Mouse (Mus musculus) frontal cortex, adult 2 months (tissue): ENCODE data around the gene Epha8. TPM values are rescaled to one million over a fixed set of nuclear protein-coding genes. Genes with fewer than 3 reads are reported as not detected.

Source experiments
- DNase-seq, 2 experiments: peaks; one replicate each; pipeline ENCODE4 v3.0.0; 2022; ENCODE audit warnings: low spot score in 1 of 2; ENCODE audit errors: extremely low spot score in 1 of 2
- polyA plus RNA-seq: library from polyadenylated mRNA; depleted of rRNA; stranded (reverse); fragments of >200 nt; gene quantifications from 2 replicates; pipeline ENCODE4 v1.2.3, GENCODE M21; 2012

Epha8 gene
- polyA plus RNA-seq, 1 experiment, result 5.1 TPM

GRCm38 (mm10) chr4:136960581-136960980, 4.0 kb upstream of the Epha8 start:
- DNase-seq, result no peak

GRCm38 (mm10) chr4:136960068-136960467, 3.5 kb upstream of the Epha8 start:
- DNase-seq, result no peak

GRCm38 (mm10) chr4:136954562-136954961, 2.1 kb downstream of the Epha8 start:
- DNase-seq, result no peak

DNA sequence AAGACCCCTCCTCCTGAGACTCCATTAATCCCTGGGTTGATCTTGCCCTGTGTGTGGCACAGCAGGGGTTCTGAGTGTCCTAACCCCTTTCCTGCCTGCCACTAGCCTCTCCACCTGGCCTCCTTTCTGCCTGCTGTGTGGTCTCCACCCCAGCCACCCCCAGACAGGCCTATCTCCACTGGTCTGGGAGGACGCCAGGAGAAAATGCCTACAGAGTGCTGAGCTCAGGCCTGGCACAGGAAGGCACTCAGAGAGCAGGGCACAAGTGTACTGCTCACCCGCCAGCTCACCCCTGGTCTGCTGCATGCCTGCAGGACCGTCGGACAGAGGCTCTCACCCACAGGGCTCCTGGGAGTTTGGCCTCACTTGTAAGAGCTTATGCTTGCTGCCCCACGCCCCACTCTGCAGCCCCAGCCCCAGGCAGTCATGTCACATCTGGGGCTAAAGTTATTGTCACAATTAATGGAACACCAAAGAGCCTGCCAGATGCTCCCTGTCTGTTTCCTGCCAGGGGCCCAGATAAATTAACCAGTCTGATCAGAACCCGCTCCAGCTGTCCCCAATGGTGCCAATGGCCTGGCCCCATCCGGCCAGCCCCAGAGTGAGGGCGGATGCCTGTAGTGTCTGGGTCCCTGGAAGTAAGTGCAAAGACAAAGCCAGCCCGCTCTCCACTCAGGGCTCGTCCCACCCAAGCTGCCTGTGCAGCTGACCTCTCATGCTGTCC, 7.2 kb downstream of the Epha8 start:
- DNase-seq, result peak in 1 of 2 experiments; percentile 42

DNA sequence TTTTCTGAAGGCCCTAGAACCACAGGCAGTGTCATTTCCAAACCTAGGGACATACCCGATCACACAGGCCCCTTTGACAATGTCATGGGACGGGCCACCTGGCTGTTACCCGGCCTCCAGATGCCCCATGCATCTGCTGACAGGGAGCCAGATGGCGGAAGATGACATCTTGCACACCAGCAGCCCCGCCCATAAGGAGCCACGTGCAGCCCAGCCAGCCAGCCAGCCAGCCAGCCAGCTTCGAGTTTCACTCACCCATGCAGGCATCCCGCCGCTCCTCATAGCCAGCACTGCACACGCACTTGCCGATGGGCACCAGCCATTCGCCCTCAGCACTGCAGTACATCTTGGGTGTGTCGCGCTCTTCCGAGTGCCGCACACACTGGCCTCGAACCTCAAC, 11.2 kb downstream of the Epha8 start:
- no peak for DNase-seq

- no peak for DNase-seq
These were observed 11.9 kb downstream of the Epha8 start for GRCm38 (mm10) chr4:136944558-136945350.

DNA sequence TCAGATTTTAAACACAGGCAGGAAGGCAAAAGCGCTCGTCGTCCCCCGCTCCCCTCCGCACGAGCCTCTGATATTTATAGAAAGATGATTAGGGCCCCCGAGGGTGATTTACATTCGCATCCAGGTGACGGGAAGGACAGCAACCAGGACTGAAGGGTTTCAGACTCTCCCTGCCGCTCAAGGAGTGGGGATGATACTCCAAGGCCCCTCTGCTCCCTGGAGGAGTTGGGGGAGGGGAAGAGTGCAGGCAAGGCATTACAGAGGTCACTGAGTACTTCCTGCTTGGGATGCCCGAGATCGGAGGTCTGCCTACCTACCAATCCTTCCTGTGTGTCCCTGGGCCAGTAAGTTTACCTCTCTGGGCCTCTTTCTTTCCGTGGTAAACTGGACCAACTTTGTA, 13.4 kb downstream of the Epha8 start:
- DNase-seq, result no peak

DNA sequence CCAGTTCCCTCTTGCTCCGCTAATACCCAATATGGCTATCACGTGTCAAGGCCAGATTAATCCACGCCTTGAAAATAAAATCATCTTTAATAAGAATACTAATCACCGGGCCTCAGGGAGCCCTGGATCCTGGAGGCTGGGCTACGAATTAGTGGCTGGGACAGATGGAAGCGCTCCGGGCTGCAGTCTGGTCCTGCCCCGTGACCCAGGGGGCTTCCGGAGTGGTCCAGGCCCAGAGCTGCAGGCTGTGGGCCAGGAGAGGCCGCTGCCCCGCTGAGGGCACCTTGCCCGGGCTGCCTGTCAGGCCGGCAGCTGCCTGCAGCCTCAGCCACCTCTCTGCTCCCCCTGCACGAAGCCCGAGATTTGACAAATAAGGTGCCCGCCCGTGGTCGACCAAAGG, 13.9 kb downstream of the Epha8 start:
- no peak for DNase-seq

DNA sequence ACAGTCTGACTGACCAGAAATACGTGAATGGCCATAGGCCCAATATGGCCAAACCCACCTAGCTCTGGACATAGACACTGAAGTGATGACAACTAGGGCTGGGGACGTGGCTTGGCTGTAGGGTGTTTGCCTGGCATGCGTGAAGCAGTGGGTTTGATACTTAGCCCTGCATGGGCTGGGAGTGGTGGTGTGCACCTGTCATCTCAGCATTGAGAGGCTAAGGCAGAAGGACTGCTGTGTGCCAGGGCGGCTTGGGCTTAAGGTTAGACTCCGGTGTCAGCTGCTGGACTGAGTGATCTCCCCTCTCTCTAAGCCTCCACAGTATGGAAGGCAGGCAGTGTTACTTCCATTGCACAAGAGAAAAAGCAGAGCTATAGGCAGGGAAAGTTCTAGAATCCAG, 18.7 kb downstream of the Epha8 start:
- DNase-seq, result no peak

DNA sequence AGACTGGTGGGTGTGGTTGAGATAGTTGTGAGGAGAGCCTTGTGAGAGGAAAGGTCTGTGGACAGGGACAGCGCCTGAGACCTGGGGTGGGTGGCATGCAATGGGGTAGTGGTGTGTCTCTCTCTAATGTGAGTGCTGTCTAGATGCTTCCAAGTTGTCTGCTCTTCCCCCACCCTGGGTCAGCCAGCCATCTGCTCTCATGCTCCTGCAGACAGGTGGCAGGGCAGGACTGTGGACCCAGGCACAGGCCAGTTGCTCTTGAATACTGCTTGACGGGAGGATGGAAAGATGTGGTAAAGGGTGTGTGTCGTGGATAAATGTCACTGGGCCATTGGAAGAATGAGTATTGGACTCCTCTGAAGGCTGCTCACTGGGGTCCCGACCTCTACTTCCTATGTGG, 19.3 kb downstream of the Epha8 start:
- no peak for DNase-seq

DNA sequence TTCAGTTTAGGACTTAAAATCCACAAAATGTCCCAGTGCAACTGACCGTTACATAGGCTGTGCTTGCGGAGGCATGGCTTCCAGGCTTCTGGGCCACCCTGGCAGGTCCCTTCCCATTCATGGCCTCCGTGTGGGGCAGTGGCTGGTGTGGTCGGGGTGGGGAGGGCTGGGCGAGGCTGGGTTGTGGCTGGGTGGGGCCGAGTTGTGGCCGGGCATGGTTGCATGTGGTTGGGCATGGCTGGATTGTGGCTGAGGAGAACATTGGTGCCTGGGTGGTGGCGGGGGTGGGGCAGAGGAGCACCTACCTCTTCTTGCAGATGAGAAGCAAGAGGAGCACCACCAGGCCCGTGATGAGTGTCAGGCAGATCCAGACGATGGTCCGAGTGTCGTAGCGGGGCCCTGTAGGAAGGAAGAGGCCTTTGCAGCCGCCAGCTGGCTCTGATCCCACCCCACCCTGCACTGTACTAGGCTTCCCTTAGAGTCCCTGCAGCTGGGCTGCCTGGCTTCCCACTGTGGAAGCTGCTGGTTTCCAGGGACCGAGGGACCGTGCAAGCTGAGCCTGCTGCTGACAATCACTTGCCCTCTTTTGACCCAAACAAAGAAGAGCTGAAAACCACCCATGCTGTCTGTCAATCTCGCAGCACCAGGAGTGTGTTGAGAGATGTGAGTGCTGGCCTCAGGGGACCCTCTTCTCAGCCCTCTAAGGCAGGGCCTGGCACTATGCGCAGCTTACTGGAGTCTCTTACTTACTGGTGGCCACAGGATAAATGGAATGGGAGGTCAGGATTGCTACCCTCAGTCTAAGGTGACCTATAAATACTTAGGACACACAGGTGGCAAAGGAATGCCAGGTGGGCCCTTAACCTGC, 21.6 kb downstream of the Epha8 start:
- DNase-seq, result no peak

DNA sequence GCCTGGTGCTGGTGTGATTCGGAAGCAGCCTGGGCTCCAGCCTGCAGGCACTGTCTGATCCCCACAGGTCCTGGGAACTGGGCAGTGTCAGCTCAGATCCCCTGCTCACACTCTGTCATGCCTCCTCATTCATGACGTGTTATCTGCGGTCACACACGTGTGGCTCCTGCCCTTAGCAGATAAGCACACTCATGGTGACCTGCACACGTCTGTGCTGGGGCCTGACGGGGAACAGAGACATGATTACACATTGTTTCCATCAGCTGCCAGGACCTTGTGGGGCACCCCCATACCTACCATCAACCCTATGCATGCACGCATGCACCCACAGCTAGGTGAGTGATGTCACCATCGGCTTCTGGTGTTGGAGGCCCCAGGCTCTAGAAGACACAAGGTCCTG, 26.1 kb downstream of the Epha8 start:
- DNase-seq, result no peak

GRCm38 (mm10) chr4:136928928-136929327, 27.7 kb downstream of the Epha8 start:
- DNase-seq, result peak in 1 of 2 experiments; percentile 66

DNA sequence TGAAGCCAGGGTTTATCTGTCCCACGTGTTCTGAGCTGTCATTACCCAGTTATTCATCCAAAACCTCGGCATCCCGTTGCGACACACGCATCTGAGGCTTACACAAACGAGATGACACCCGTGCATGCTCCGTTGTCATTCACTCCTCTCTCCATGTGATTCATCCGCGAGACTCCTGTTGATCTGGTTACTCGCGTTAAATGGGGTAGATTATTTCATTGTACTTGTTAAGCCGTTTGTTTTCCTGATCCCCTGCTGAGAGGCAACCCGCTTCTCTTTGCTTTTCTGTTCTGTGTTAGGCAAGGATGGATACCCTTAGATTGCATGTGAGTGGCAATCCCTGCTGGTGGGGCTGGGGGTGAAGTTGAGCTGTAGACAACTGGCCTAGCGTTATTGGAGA, 30.8 kb downstream of the Epha8 start:
- DNase-seq, result no peak

GRCm38 (mm10) chr4:136924529-136924928, 32.1 kb downstream of the Epha8 start:
- DNase-seq, result no peak

- peak in 1 of 2 experiments; percentile 18 for DNase-seq
These were observed 37.1 kb downstream of the Epha8 start for GRCm38 (mm10) chr4:136919526-136919925.

GRCm38 (mm10) chr4:136918834-136919233, 37.8 kb downstream of the Epha8 start:
- DNase-seq, result no peak

DNA sequence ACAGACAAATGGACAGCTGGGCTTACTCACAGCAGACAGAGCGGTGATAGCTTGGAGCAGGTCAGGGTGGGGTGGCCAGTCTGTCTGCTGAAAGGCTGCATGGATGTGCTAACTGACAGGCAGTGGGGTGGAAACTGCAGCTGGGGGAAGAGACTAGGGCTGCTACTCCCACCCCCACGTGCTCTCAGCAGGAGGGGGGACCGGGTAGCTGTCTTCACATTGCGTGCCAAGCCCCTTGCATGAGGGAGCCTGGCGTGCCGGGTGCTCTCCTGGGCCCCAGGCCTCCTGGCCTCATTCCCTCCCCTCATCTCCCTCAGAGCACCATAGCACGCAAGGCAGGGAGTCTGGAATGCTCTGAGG, 39.5 kb downstream of the Epha8 start:
- no peak for DNase-seq

GRCm38 (mm10) chr4:136916359-136917164, 40.1 kb downstream of the Epha8 start:
- no peak for DNase-seq

GRCm38 (mm10) chr4:136912841-136913240, 43.8 kb downstream of the Epha8 start:
- no peak for DNase-seq
